Mouse (Mus musculus): Measurements from ENCODE around the gene Hk1. TPM values are rescaled to one million over a fixed set of nuclear protein-coding genes. Genes with fewer than 3 reads are reported as not detected.

Hk1 gene
- total and polyA plus RNA-seq, 3 experiments = 192 to 740 (median 441) TPM

DNA sequence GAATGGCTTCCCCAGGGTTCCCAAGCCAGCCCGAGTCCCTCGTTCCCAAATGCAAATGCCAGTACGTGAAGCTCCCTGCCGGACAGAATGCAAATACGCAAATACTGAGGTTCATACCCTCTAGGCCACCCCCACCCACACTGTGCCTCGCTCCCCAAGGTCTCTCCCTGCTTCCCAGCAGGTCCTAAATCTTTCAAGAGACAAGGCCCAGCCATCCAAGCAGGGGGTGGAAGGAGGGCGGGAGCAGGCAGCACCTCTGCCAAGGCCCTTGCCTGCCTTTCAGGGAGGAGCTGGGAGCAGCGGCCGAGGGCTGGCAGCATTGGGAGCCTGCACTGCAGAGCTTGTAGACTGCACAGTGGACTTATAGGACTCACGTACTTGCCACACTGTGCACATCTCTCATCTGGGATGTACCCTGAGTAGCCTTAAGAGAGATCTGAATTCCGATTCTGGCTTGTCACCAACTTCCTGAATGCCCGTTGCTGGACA, 127.7 kb downstream of the Hk1 start, which contains the start of gene Tacr2:
Gene Tacr2, plus strand, starts transcription at position 439 of the 489 bp plus-strand sequence.
- no peak for TF ChIP-seq POLR2AphosphoS5 (IDR thresholded peaks at IDR 0.05; ENCODE audit: borderline replicate concordance, low read depth, low read length)
- TF ChIP-seq SIN3A (IDR thresholded peaks at IDR 0.05; ENCODE audit: low read length) = no peak
- TF ChIP-seq MYB (IDR thresholded peaks at IDR 0.05; ENCODE audit: low read depth, low read length) = no peak
- no peak for TF ChIP-seq TCF12 (IDR thresholded peaks at IDR 0.05; ENCODE audit: low read depth, low read length)
- TF ChIP-seq NRF1 (IDR thresholded peaks at IDR 0.05; ENCODE audit: insufficient read depth, low read depth, low read length, poor library complexity, severe bottlenecking) = no peak
- no peaks in the 10 kb centered on the region for H3K36me3 ChIP-seq (ENCODE audit: control insufficient read depth in 1 of 2, insufficient read depth in 2 of 2, low read length in 2 of 2)
- DNase-seq (ENCODE audit: low read depth, low spot score) = no peak
- H3K79me2 ChIP-seq (ENCODE audit: control insufficient read depth, insufficient read depth, low read length, poor library complexity) = no peaks in the 10 kb centered on the region
- H3K9me3 ChIP-seq (replicated peaks; ENCODE audit: insufficient read depth, low read length) = no peaks in the 10 kb centered on the region
- peaks cover 8 to 14% of the 10 kb centered on the region in 2 experiments; a peak in 3 of 4 replicates for H3K27me3 ChIP-seq (ENCODE audit: control insufficient read depth in 1 of 2, insufficient read depth in 2 of 2, low read length in 2 of 2)
- H3K27ac ChIP-seq (ENCODE audit: control insufficient read depth, low read depth, low read length) = no peak within 1 kb of the TSS
- H3K9ac ChIP-seq (ENCODE audit: control insufficient read depth, low read depth, low read length, poor library complexity, severe bottlenecking) = no peak within 1 kb of the TSS
- peaks cover 0 to 10% of the 10 kb centered on the region in 2 experiments; a peak in 2 of 4 replicates for H3K4me1 ChIP-seq (ENCODE audit: control insufficient read depth in 1 of 2, insufficient read depth in 2 of 2, low read length in 2 of 2)
- H3K4me3 ChIP-seq (ENCODE audit: control insufficient read depth in 1 of 2, insufficient read depth in 1 of 2, low read depth in 2 of 2, low read length in 2 of 2) = no peak within 1 kb of the TSS

DNA sequence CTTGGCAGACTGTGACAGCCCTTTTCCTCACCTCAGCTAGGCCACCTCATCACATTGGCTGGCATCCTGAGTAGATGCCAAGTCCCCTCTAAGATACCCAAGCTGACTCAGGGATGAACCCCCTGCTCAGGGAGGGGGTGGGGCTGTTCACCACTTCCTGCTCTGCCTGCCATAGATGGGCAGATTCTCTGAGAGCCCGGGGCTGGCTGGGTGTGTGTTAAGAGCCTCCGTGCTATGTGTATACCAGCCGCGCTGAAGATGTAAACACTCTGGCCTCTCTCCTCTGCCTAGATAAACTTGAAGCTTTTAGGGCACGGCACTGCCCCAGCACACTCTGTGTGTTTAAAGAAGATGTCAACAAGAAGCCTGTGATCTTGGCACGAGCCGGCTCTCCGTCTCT, 131.9 kb downstream of the Hk1 start:
- Histone ChIP-seq H3K27ac (ENCODE audit: control insufficient read depth, low read depth, low read length) (no peak overlapping the region), H3K79me2 (ENCODE audit: control insufficient read depth, insufficient read depth, low read length, poor library complexity) (no peaks in the 10 kb centered on the region), H3K9me3 (replicated peaks; ENCODE audit: insufficient read depth, low read length) (no peaks in the 10 kb centered on the region), H3K27me3 (ENCODE audit: control insufficient read depth in 1 of 2, insufficient read depth in 2 of 2, low read length in 2 of 2) (peaks cover 0 to 2% of the 10 kb centered on the region in 2 experiments; a peak in 1 of 4 replicates), H3K36me3 (ENCODE audit: control insufficient read depth in 1 of 2, insufficient read depth in 2 of 2, low read length in 2 of 2) (no peaks in the 10 kb centered on the region), H3K9ac (ENCODE audit: control insufficient read depth, low read depth, low read length, poor library complexity, severe bottlenecking) (peak overlapping the region; percentile 25; the same call in 1 of the 2 replicates), H3K4me3 (ENCODE audit: control insufficient read depth in 1 of 2, insufficient read depth in 1 of 2, low read depth in 2 of 2, low read length in 2 of 2) (peak overlapping the region in 1 of 2 experiments; percentile 36; a peak in 3 of 4 replicates), H3K4me1 (ENCODE audit: control insufficient read depth in 1 of 2, insufficient read depth in 2 of 2, low read length in 2 of 2) (peaks cover 0 to 13% of the 10 kb centered on the region in 2 experiments; a peak in 2 of 4 replicates)
- TF ChIP-seq ELF1 (IDR thresholded peaks at IDR 0.05; ENCODE audit: low read depth, low read length) (0 out of 2 replicates have a peak, but pooled peaks have one; percentile 33), USF1 (IDR thresholded peaks at IDR 0.05; ENCODE audit: low read depth, low read length) (no peak), TCF12 (IDR thresholded peaks at IDR 0.05; ENCODE audit: low read depth, low read length) (0 out of 2 replicates have a peak, but pooled peaks have one; percentile 10)
- peak; percentile 57 for DNase-seq (ENCODE audit: low read depth, low spot score)

DNA sequence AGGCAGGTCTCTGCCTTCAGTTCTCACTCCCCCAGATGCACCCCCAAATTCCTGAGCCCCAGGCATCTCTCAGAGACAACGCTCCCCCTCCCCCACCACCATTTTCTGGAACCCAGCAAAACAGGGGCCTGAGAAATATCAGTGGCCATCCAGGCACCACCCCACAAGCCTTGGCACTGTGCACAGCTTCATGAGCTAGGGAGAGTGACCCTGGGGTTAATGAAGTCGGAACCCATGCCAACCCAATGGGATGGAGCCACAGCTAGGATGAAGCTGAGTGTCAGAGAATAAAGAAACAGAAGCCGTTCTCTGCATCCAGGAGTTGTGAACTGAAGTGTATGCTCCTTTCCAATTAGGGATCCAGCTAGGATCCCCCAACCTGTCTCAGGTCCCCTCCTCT, 132.6 kb downstream of the Hk1 start:
- H3K9ac ChIP-seq (ENCODE audit: control insufficient read depth, low read depth, low read length, poor library complexity, severe bottlenecking) = no peak overlapping the region
- no peak overlapping the region for H3K4me3 ChIP-seq (ENCODE audit: control insufficient read depth in 1 of 2, insufficient read depth in 1 of 2, low read depth in 2 of 2, low read length in 2 of 2)
- no peaks in the 10 kb centered on the region for H3K9me3 ChIP-seq (replicated peaks; ENCODE audit: insufficient read depth, low read length)
- H3K27me3 ChIP-seq (ENCODE audit: control insufficient read depth in 1 of 2, insufficient read depth in 2 of 2, low read length in 2 of 2) = no peaks in the 10 kb centered on the region
- H3K36me3 ChIP-seq (ENCODE audit: control insufficient read depth in 1 of 2, insufficient read depth in 2 of 2, low read length in 2 of 2) = no peaks in the 10 kb centered on the region
- peaks cover 0 to 13% of the 10 kb centered on the region in 2 experiments; a peak in 2 of 4 replicates for H3K4me1 ChIP-seq (ENCODE audit: control insufficient read depth in 1 of 2, insufficient read depth in 2 of 2, low read length in 2 of 2)
- H3K27ac ChIP-seq (ENCODE audit: control insufficient read depth, low read depth, low read length) = no peak overlapping the region
- H3K79me2 ChIP-seq (ENCODE audit: control insufficient read depth, insufficient read depth, low read length, poor library complexity) = no peaks in the 10 kb centered on the region
- DNase-seq (ENCODE audit: low read depth, low spot score) = no peak
- no peak for TF ChIP-seq CHD1 (IDR thresholded peaks at IDR 0.05; ENCODE audit: low read depth, low read length)
- no peak for TF ChIP-seq MYB (IDR thresholded peaks at IDR 0.05; ENCODE audit: low read depth, low read length)
- TF ChIP-seq KAT2A (conservative IDR thresholded peaks at IDR 0.05; ENCODE audit: low read depth, low read length) = no peak
- TF ChIP-seq USF1 (IDR thresholded peaks at IDR 0.05; ENCODE audit: low read depth, low read length) = no peak
- TF ChIP-seq ZC3H11A (IDR thresholded peaks at IDR 0.05; ENCODE audit: low read depth, low read length) = no peak
- TF ChIP-seq EP300 (IDR thresholded peaks at IDR 0.05; ENCODE audit: low read depth in 1 of 2, low read length in 2 of 2) = no peak
- no peak for TF ChIP-seq ZKSCAN1 (IDR thresholded peaks at IDR 0.05; ENCODE audit: low read depth, low read length)
- TF ChIP-seq ZNF384 (IDR thresholded peaks at IDR 0.05; ENCODE audit: low read depth, low read length) = no peak
- no peak for TF ChIP-seq MAFK (IDR thresholded peaks at IDR 0.05; ENCODE audit: borderline replicate concordance, low read depth, low read length)
- no peak for TF ChIP-seq TCF12 (IDR thresholded peaks at IDR 0.05; ENCODE audit: low read depth, low read length)
